Mouse (Mus musculus) cerebellum, postnatal 25 days (tissue): ENCODE measurements around the gene C2.
"Not testable (repeated sequence)": the region's sequence is repeated elsewhere in the genome, so short reads cannot be mapped to it uniquely, and the experiment has no call there.

ENCODE experiments used
- DNase-seq, 2 experiments: peaks; one replicate each; pipeline ENCODE4 v3.0.0; 2021; ENCODE audit warnings: mixed read lengths in 2 of 2

C2 gene

DNA sequence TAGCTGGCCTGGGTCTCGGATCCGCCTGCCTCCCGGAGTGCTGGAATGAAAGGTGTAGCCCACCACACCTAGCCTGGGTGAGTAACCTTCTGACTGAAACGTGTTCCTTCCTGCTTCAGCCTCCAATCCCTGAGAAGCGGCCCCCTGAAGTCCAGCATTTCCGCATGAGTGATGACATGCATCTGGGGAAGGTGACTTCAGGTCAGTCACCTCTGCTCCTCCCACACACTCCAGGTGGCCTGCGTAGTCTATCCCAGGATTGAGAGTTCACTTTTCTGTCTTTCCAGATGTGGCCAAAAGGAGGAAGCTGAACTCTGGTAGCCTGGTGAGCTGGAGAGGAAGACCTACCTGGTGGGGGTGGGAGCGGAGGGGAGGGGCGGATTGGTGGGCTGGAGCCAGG is 4.8 kb upstream of the C2 start:
- DNase-seq, result no peak

DNA sequence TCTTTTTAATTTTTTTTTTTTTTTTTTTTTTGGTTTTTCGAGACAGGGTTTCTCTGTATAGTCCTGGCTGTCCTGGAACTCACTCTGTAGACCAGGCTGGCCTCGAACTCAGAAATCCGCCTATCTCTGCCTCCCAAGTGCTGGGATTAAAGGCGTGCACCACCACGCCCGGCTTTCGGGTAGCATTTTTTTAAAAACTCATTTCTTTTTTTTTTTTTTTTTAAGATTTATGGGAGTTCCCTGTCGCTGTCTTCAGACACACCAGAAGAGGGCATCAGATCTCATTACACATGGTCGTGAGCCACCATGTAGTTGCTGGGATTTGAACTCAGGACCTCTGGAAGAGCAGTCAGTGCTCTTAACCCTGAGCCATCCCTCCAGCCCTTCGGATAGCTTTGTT is 3.9 kb upstream of the C2 start:
- DNase-seq, result not testable (repeated sequence)

DNA sequence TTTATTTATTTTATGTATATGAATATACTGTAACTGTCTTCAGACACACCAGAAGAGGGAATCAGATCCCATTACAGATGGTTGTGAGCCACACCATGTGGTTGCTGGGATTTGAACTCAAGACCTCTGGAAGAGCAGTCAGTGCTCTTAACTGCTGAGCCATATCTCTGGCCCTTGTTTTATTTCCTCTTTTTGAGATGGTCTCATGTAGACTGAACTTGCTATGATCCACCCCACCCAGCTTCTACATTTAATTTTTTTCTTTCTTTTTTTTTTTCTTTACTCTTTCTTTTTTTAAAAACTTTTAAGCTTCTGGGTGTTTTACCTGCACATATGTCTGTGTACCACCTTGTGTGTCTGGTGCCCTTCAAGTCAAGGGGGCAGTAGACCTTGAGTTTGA is 2.8 kb upstream of the C2 start:
- not testable (repeated sequence) for DNase-seq

DNA sequence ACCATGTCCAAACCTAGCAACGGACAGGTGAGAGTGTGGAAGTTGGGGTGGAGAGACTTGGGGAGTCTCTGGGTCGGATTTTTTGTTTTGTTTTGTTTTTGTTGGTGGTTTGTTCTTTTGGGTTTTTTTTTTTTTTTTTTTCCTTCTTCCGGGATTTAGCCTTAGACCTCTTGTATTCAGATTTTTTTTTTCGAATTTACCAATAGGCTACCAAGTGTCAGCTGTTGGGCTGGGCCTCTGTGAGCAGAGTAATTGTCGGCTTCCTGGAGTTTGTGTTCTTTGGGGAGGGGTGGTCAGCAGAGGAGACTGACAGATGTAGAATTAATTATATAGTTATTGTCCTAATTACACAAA is 1.8 kb upstream of the C2 start:
- DNase-seq, result peak in 1 of 2 experiments; percentile 16

GRCm38 (mm10) chr17:34899053-34899889 is 1.2 kb upstream of the C2 start:
- DNase-seq, result peak; percentile 47 to 55

- peak in 1 of 2 experiments; percentile 58 for DNase-seq
These were observed 614 bp upstream of the C2 start for GRCm38 (mm10) chr17:34898706-34899052.

DNA sequence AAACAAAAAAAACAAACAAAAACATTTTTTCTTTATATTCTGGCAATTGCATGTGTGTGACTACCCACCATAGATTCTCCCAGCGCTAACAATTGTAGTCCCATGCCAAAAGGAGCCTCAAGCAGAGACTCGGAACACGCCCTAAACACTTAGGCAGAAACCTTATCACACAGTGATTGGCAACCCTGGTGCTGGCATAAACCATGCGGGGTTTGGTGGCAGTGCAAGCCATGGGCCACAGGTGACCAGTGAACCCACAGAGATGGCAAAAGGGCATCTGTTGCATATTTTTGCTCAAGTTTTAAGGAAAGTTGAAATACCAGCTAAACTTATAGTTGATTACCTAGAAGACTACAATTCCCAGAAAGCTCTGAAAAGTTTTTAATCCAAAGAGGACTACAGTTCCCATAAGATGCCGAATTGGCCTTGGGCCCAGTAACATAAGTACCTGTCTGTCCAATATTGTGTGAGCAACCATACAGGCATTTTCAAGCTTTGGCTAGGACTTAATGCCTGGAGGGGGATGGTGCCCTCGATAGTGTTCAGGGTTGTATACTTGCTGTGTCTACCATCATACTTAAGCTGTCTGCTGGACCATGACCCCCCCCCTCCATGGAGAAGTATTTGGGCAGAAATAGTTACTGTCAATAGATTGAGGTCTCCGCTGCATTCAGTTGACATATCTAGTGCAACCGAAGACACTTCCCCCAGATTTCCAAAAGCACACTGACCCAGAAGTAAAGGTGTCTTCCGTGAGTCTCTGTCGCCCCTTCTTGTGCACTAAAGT is 499 bp downstream of the C2 start:
- peak; percentile 37 to 55 for DNase-seq

GRCm38 (mm10) chr17:34896366-34896765 is 1.7 kb downstream of the C2 start:
- DNase-seq, result peak in 1 of 2 experiments; percentile 13

- DNase-seq, result peak in 1 of 2 experiments; percentile 19
These were observed 2.3 kb downstream of the C2 start for GRCm38 (mm10) chr17:34895724-34896123.

DNA sequence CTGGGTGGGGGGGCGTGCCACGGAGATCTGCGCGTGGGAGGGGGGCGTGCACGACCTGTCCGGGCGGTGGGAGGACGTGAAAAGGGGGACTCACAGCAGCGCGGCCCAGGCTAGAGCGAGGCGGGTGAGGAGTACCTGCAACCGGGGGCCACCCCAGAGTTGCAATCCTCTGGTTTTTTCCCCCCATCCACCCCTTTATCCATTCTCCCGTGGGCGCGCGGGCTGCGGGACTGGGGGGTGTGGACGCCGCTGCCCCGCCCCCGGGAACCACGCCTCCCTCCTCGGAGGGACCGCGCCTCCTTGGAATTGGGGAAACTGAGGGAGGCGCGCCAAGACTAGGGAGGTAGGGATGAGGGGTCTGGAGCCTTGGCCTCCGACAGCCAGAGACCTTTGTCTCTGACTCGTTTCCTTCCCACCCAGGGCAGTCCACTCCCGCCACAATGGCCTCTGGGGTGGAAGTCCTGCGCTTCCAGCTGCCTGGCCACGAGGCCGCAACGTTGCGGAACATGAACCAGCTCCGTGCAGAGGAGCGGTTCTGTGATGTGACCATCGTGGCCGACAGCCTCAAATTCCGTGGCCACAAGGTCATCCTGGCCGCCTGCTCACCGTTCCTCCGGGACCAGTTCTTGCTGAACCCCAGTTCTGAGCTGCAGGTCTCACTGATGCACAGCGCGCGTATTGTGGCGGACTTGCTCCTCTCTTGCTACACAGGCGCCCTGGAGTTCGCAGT is 3.1 kb downstream of the C2 start:
- peak; percentile 61 to 75 for DNase-seq

- DNase-seq, result peak; percentile 95 to 98
These were observed 3.9 kb downstream of the C2 start for GRCm38 (mm10) chr17:34894074-34894597.

DNA sequence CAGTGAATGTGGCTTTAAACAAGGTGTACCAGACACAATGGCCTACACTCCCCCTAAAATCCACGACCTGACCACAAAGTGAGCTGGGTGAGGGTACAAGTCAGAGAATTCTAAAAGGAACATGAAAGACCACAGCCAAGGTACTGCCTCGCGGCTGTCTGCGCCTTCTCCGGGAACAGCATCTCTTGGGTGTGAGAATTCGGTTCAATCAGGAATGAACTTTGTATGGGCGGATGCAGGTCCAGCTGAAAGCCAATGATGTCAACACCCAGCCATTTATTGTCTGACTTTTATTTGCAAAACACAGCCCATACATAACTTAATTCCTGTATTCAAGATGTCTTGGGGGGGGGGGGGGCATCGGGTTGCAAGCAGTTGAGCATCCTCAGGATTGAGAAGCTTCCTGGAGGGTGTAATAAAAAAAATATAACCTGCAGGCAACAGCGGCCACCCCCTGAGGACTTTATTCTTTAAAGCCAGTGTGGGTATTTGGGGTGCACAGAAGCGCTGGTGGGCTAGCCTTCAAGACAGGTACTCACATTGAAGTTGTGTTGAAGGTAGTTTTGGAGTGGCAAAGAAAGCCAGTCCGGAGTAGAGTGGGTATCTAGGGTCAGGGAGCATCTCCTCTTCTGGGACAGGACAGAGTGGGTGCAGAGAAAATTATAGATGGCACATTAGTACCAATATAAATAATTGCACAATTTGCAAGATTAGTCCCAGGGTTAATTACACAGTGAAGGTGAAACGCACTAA is 4.8 kb downstream of the C2 start:
- peak in 1 of 2 experiments; percentile 19 for DNase-seq

GRCm38 (mm10) chr17:34891377-34891776 is 6.7 kb downstream of the C2 start:
- no peak for DNase-seq

DNA sequence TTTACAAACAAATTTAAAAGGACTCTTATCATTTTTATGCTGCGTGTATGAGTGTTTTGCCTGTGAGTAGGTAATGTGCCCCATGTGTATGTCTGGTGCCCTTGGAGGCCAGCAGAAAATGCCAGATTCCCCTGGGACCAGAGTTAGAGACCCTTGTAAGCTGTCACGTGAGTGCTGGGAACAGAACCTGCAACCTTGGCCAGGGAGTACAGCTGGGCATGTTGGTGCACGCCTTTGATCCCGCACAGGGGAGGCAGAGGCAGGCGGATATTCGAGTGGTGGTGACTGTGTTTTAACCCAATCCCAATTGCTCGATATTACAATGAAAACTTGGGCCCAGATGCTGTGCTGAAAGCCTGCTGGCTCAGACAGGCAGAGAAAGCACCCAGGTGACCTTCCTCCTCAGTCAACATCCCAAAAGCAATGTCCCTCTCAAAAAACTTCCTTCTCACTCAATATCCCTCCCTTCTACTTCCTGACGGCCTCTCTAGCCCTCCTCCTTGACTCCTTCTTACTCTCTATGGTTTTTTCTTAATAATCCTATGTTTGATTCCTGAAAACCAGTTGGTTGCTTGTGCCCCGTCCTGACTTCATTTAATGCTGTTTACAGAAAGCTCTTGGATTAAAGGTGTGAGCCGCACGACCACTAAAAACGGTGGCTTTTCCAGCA is 7.9 kb downstream of the C2 start:
- DNase-seq, result no peak

DNA sequence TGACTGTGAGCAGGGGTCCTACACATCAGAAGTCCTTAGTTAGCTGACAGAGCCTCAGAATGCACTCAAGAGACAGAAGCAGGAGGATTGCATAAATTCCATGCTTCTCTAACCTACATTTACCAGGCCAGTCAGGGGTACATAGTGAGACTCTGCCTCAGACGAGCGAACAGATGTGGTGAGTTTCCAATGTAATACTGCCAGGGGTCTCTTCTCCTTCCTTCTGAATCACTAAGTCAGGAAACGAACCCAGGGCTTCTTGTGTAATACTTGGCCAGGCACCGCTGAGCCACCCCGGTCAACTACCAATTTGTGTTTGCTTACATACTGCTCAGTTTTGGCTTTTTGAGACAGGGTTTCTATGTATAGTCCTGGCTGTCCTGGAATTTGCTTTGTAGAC is 10.1 kb downstream of the C2 start:
- DNase-seq, result no peak

- no peak for DNase-seq
These were observed 12.4 kb downstream of the C2 start for GRCm38 (mm10) chr17:34885615-34886014.

GRCm38 (mm10) chr17:34884704-34885103 is 13.4 kb downstream of the C2 start:
- DNase-seq, result no peak

- no peak for DNase-seq
These were observed 14.7 kb downstream of the C2 start for GRCm38 (mm10) chr17:34883332-34883731.

GRCm38 (mm10) chr17:34881683-34882310 is 16.3 kb downstream of the C2 start, which contains the start of gene Gm20547:
Gene Gm20547, minus strand, starts transcription at chr17:34882042.
- no peak for DNase-seq

DNA sequence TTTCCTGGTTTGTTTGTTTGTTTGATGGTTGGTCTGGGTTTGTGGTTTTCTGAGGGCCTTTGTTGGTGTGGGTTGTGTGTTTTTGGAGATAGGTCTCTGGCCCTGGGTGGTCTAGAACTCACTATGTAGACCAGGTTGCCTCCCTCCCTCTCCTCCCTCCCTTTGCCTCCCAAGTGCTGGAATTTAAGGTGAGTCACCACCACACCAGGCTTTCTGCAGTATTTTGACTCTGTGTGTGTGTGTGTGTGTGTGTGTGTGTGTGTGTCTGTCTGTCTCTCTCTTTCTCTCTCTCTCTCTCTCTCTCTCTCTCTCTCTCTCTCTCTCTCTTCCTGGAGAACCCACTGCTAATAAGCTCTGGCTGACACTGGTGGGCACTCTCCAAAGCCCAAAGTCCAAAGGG is 16.9 kb downstream of the C2 start:
- DNase-seq, result no peak

DNA sequence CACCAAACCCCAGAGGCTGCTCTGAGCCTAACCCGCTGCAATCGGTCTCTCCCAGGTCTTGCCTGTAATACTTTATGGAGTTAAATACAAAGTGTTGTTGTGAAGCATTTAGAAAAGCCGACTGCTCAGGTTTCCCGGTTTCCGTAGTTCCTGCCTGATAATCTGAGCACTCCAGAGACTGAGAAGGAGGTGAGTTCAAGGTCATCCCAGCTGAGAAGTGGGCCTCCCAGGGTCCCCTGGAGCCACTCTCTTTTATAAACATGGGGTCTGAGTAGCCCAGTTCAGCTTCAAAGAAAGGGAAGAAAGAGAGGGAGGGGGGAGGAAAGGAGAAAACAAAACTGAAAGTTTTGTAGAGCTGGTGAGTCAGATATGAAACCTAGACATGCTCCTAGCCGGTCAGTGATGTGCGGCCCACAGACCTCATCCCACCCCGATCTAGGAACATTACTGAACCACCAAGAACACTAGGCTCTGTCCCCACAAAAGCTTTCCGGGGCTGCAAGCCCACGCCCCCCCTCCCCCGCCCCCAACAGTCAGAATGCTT is 18.7 kb downstream of the C2 start, which contains the start of gene Zbtb12:
Gene Zbtb12 (plus strand): TSS at position 148 of the 544 bp plus-strand sequence.
- DNase-seq, result no peak
